Mouse (Mus musculus): ENCODE results near the gene Olfr273. TPM values are rescaled to one million over a fixed set of nuclear protein-coding genes. Genes with fewer than 3 reads are reported as not detected.

Olfr273 gene
- total and polyA plus RNA-seq, 3 experiments, result 0.22 TPM; not detected in 2

- no peaks in the 10 kb centered on the region for H3K4me1 ChIP-seq (ENCODE audit: insufficient read depth, low read depth, low read length)
- no peak for TF ChIP-seq TAL1 (conservative IDR thresholded peaks at IDR 0.05; ENCODE audit: low read depth, low read length)
- no peak for TF ChIP-seq GATA1 (IDR thresholded peaks at IDR 0.05; ENCODE audit: borderline replicate concordance, low read length)
- no peak for TF ChIP-seq POLR2AphosphoS5 (IDR thresholded peaks at IDR 0.05; ENCODE audit: insufficient replicate concordance, low read depth, low read length)
- TF ChIP-seq GATA2 (IDR thresholded peaks at IDR 0.05; ENCODE audit: borderline replicate concordance, low read depth, low read length), result no peak
- no peak for TF ChIP-seq CTCF (IDR thresholded peaks at IDR 0.05; ENCODE audit: low read depth, low read length)
- no peaks in the 10 kb centered on the region for H3K9me3 ChIP-seq (replicated peaks)
- no peak for DNase-seq (ENCODE audit: low spot score)
- ATAC-seq (ENCODE audit: extremely low read depth, insufficient number of reproducible peaks, low FRiP score, poor library complexity, severe bottlenecking), result no peak
- no peak within 1 kb of the TSS for H3K4me3 ChIP-seq (ENCODE audit: low read depth, low read length)
- no peaks in the 10 kb centered on the region for H3K36me3 ChIP-seq (replicated peaks)
- no peaks in the 10 kb centered on the region for H3K27me3 ChIP-seq (ENCODE audit: insufficient read depth, low read length)
Measured at GRCm38 (mm10) chr4:52814304-52814703, 44.7 kb downstream of the Olfr273 start, which contains the start of gene Olfr275. TSS of gene Olfr275 (plus strand) at chr4:52814604.

GRCm38 (mm10) chr4:52811871-52812270 lies 47.2 kb downstream of the Olfr273 start:
- ATAC-seq (ENCODE audit: extremely low read depth, insufficient number of reproducible peaks, low FRiP score, poor library complexity, severe bottlenecking), result no peak

More at GRCm38 (mm10) chr4:52811871-52812270, 47.2 kb downstream of the Olfr273 start:
- no peak for TF ChIP-seq CTCF (IDR thresholded peaks at IDR 0.05; ENCODE audit: low read depth, low read length)
- TF ChIP-seq GATA2 (IDR thresholded peaks at IDR 0.05; ENCODE audit: borderline replicate concordance, low read depth, low read length), result no peak
- TF ChIP-seq TAL1 (conservative IDR thresholded peaks at IDR 0.05; ENCODE audit: low read depth, low read length), result no peak
- no peak for TF ChIP-seq GATA1 (IDR thresholded peaks at IDR 0.05; ENCODE audit: borderline replicate concordance, low read length)
- no peak for TF ChIP-seq POLR2AphosphoS5 (IDR thresholded peaks at IDR 0.05; ENCODE audit: insufficient replicate concordance, low read depth, low read length)
- Histone ChIP-seq H3K4me1 (ENCODE audit: insufficient read depth, low read depth, low read length) (no peaks in the 10 kb centered on the region), H3K36me3 (replicated peaks) (no peaks in the 10 kb centered on the region), H3K27me3 (ENCODE audit: insufficient read depth, low read length) (no peaks in the 10 kb centered on the region), H3K9me3 (replicated peaks) (no peaks in the 10 kb centered on the region), H3K4me3 (ENCODE audit: low read depth, low read length) (no peak overlapping the region)
- DNase-seq (ENCODE audit: low spot score), result no peak

Other genes starting within 250 kb of the Olfr273 start
- not detected in 2 replicates for gene Olfr275, start 44.6 kb downstream of the Olfr273 start, total RNA-seq (2014; fragmentation: Nextera tagmentation)
- 0.17 and 0.44 TPM in 2 replicates for gene Olfr275, start 44.6 kb downstream of the Olfr273 start, total RNA-seq (2017)
- not detected in 2 replicates for gene Olfr275, start 44.6 kb downstream of the Olfr273 start, polyA plus RNA-seq (2012)
- gene Olfr272, start 59.9 kb upstream of the Olfr273 start, total RNA-seq (2014; fragmentation: Nextera tagmentation), result not detected in 2 replicates
- 0.23 TPM in 1 of 2 replicates, not detected in the other for gene Olfr272, start 59.9 kb upstream of the Olfr273 start, total RNA-seq (2017)
- not detected in 2 replicates for gene Olfr272, start 59.9 kb upstream of the Olfr273 start, polyA plus RNA-seq (2012)
- gene Olfr270, start 105.3 kb upstream of the Olfr273 start, total RNA-seq (2014; fragmentation: Nextera tagmentation), result not detected in 2 replicates
- gene Olfr270, start 105.3 kb upstream of the Olfr273 start, total RNA-seq (2017), result 0.29 and 0.38 TPM in 2 replicates
- gene Olfr270, start 105.3 kb upstream of the Olfr273 start, polyA plus RNA-seq (2012), result not detected in 2 replicates
- not detected in 2 replicates for gene Nipsnap3a, start 130.0 kb upstream of the Olfr273 start, total RNA-seq (2014; fragmentation: Nextera tagmentation)
- not detected in 2 replicates for gene Nipsnap3a, start 130.0 kb upstream of the Olfr273 start, total RNA-seq (2017)
- not detected in 2 replicates for gene Nipsnap3a, start 130.0 kb upstream of the Olfr273 start, polyA plus RNA-seq (2012)
- 13.5 and 16.0 TPM in 2 replicates for gene Nipsnap3b, start 152.6 kb upstream of the Olfr273 start, total RNA-seq (2014; fragmentation: Nextera tagmentation)
- 29.2 and 31.5 TPM in 2 replicates for gene Nipsnap3b, start 152.6 kb upstream of the Olfr273 start, total RNA-seq (2017)
- gene Nipsnap3b, start 152.6 kb upstream of the Olfr273 start, polyA plus RNA-seq (2012), result 25.6 and 30.8 TPM in 2 replicates